Mouse (Mus musculus) monocyte, adult 2 months (primary cell): ENCODE data around the gene Fryl.

Experiments used
- DNase-seq, 2 experiments: peaks; one replicate each; pipeline ENCODE4 v3.0.0; 2022; ENCODE audit warnings: low spot score in 2 of 2, low read depth in 1 of 2

Fryl gene

DNA sequence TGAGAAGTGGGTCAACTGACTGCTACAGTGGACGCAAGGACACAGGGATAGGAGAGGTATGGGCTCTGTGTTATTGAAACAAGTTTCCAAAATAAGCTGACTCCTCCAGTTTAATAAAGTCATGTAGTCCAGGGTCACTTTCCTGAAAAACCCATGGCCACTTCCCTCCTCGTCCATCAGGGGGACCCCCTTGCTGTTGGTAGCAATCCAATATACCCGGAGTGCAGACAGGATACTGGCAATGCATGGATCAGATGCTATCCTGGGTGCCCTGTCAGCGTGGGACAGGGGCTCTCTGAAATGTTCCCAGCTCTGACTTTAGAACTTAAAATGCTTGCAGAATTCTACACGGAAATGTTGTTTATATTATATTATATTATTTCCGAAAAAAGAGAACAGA is 34.0 kb downstream of the Fryl start:
- DNase-seq: no peak

- no peak for DNase-seq
These were observed 34.6 kb downstream of the Fryl start for GRCm38 (mm10) chr5:73221826-73222225.

DNA sequence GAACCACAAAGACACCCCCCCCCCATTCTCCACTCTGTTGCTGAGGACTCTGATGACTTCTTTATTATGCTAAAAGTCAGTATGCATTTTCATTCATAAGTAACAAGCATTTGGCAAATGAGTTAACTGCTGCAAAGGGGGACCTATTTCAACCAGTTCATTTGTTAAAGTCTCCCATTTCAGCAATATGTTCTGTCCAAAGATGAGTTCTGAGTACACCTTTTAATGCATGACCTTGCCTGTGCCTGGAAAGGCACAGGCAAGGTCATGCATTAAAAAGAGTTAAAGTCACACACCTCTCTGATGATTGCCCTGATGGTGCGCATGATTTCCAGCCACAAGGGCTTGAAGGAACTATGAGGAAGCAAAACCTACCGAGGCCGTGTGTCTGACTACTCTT is 36.7 kb downstream of the Fryl start:
- no peak for DNase-seq

- DNase-seq: no peak
These were observed 38.4 kb downstream of the Fryl start for GRCm38 (mm10) chr5:73218065-73218464.

DNA sequence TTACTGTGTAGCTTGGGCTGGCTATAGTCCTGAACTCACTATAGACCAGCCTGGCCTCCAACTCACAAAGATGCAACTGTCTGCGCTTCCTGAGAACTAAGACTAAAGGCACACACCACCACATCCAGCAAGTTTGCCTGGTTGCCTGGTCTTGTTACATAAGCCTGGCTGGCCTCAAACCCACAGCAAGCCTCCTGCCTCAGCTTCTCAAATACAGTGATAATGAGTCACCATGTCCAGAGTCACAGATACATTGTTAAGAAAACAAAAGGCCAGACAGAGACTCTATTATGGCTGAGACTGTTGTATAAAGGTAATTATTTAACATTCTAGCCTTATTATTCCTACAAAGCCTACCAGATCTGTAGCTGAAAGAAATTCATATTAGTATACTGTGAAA is 39.3 kb downstream of the Fryl start:
- no peak for DNase-seq

GRCm38 (mm10) chr5:73216014-73216413 is 40.4 kb downstream of the Fryl start:
- DNase-seq: no peak

- DNase-seq: no peak
These were observed 44.0 kb downstream of the Fryl start for GRCm38 (mm10) chr5:73212446-73212845.

- DNase-seq: no peak
These were observed 44.5 kb downstream of the Fryl start for GRCm38 (mm10) chr5:73211961-73212360.

- no peak for DNase-seq
These were observed 45.5 kb downstream of the Fryl start for GRCm38 (mm10) chr5:73210971-73211315.

GRCm38 (mm10) chr5:73210127-73210970 is 46.1 kb downstream of the Fryl start:
- DNase-seq: no peak

GRCm38 (mm10) chr5:73209201-73210096 is 47.0 kb downstream of the Fryl start:
- no peak for DNase-seq

- no peak for DNase-seq
These were observed 47.8 kb downstream of the Fryl start for GRCm38 (mm10) chr5:73208645-73209044.

GRCm38 (mm10) chr5:73206722-73207121 is 49.7 kb downstream of the Fryl start:
- DNase-seq: no peak

GRCm38 (mm10) chr5:73205996-73206629 is 50.3 kb downstream of the Fryl start:
- DNase-seq: no peak

DNA sequence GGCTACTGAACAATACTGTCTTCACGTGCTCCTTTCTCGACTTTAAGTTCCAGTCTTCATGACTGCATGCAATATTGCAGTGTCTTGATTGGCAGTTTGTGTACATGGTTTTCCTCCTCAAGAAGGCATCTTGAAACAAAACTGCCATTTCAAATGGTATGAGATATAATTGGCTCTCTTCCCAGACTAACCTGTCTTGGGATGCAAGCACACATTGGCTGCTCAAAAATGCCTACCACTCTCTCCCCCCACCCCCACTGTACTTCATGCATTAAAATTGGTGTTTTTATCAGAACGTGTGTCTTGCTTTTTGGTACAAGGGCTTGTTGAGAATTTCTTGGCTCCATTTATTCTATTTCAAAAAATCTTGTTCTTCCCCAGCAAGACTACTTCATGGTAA is 51.4 kb downstream of the Fryl start:
- no peak for DNase-seq

GRCm38 (mm10) chr5:73202498-73202897 is 53.9 kb downstream of the Fryl start:
- no peak for DNase-seq

DNA sequence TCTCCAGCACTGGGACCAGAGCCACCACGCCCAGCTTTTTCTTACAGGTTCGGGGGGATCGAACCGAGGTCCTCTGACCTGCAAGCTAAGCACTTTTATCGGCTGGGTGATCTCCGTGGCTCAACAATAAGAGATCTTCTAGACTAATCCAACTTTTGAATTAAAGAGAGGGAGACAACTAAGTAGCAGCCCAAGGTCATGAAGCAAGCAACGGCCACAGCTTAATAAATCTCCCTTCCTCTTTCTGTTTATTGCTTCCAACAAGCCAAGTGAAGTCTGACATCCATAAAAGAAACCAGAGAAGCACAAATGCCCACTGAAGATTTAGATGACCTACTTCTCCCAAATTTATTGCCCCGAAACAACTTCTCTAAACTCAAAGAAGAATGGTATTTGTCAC is 54.3 kb downstream of the Fryl start:
- no peak for DNase-seq

- no peak for DNase-seq
These were observed 55.7 kb downstream of the Fryl start for GRCm38 (mm10) chr5:73200387-73201384.

DNA sequence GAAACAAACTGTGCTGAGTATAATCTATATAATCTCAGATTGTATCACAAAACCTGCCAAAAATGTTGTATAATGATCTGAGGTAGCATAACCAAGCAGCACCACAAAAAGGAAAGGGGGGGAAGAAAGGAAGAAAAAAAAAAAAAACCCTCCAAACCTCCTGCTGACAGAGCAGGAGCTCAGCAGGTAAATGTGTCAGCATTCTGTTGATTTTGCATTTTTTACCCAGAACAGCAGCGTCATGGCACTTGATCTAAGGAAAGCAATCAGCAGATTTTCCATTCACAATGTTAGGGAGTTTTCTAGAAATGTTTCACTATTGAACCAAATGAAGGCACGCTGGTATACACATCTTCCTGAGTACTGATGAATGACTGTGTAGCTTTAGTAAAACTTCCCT is 56.8 kb downstream of the Fryl start:
- DNase-seq: no peak

DNA sequence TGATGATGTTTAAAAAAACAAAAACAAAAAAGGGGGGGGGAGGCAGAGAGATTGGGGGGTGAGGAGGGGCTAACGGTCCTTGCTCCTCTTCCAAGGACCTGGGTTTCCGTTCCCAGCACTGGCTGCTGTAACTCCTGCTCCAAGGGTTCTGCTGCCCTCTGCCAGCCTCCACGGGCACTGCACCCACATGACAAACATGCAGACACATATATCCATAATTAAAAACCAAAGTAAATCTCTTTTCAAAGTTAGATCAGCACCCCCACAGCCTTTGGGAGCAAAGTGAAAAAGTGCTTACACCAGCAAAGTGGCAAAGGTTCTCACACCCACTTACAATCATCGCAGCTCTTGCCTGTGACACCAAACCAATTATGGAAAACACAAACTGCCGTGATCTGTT is 57.7 kb downstream of the Fryl start:
- no peak for DNase-seq

- no peak for DNase-seq
These were observed 58.6 kb downstream of the Fryl start for GRCm38 (mm10) chr5:73197796-73198195.
